Mouse (Mus musculus) cerebellum, postnatal 36 days (tissue): ENCODE results near the gene Mrpl10.

ENCODE experiments used
- DNase-seq, 2 experiments: peaks; one replicate each; pipeline ENCODE4 v3.0.0; 2021 to 2022; ENCODE audit warnings: mixed read lengths in 2 of 2

The Mrpl10 gene

DNA sequence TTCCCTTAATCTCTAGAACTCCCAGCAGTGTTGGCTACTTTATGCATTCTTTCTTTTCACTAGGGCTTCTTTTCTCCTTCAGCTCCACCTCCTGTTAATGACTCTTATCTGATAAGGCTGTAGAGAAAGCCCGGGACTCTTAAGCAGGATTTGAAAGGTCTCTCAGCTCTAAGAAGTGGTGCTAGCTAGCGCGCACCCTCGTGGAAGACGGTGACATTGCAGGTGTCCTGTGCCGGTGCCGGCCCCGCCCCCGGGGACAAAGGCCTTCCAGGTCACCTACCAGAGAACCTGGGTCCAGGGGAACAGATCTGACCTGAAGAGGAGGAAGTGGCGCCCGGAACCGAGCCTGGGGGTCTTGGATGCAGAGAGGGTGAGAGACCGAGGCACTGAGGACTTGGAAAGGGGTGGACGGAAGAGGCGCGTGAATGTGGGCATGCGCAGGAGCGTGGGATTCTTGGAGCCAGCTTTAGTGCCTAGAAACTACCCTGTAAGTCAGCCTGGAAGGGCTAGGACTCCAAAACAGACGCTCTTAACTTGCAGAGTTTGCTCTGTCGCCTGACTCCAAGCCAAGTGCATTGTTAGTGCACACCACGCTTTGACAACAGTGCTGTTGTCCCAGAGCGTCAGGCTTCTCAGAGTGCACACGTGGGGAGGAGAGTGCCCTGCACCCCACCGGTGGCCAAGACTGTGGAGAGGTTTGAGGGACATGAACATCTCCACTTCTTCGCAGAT lies 11.5 kb upstream of the Mrpl10 start, which contains the start of gene Scrn2:
Gene Scrn2 (plus strand): TSS at position 253 of the 732 bp plus-strand sequence.
- peak; percentile 85 to 87 for DNase-seq

DNA sequence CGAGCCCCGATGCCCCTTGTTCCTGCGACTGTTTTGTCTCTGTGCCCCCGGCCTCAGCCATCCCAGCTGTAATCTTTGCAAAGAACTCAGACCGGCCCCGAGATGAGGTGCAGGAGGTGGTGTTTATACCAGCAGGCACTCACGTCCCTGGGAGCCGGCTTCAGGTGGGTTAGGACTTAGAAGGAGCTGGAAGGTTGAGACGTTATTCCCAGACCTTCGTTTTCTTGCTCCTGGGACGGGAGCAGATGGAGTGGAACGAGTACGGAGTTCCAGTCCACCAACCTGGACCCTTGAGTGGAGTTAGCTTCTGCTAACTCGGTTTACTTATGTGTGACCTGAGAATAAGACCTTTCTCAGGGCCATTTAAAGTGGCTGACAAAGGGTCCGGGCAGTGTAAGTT lies 10.9 kb upstream of the Mrpl10 start:
- no peak for DNase-seq

DNA sequence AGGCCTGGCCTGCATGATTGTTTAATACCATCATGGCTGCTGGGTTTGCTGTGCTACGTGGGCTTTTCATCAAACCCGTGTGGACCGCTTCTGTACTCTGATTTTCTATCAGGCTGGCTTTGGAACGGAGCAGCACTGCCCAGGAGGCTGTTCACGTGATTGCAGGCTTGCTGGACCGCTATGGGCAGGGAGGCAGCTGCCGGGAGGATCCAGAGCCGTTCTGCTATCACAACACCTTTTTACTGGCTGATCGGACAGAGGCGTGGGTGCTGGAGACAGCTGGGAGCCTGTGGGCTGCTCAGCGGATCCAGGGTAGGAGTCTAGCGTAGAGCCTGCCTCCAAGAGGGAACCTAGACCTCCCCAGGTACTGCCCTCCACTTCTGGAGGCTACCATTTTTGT lies 9.4 kb upstream of the Mrpl10 start:
- DNase-seq = no peak

DNA sequence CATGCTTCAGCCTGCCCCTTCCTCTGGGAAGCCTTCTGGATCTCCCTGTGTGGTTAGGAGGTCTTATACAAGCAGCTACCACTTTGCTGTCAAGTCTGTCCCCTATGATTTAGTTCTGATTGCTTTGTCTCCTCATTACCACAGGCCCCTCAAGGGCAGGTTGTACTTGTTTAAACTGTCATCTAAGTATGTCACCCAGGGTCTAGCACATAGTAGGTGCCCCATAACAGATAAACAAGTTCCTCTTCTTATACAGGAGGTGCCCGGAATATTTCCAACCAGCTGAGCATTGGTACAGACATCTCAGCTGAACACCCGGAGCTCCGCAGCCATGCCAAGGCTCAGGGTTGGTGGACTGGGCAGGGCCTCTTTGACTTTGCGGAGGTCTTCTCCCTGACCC lies 8.9 kb upstream of the Mrpl10 start:
- DNase-seq = no peak

DNA sequence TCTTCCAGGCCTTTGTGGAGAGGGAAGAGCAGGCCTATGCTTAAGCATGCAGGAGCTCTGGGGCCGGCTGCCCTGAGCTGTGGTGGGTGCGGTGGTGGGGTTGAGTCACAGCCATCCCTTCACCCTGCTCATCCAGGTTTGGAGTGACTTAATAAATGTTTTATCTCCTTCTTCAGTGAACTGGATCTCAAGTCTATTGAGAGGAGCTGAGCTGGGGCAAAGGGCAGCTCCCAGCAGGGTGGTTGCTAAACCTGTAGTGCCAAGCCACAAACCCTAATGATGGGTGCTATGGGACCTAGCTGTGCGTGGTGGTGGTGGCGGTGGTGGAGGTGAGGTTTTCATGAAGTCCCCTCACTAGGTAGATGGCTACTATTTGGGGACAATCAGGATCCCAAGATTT lies 7.6 kb upstream of the Mrpl10 start:
- no peak for DNase-seq

DNA sequence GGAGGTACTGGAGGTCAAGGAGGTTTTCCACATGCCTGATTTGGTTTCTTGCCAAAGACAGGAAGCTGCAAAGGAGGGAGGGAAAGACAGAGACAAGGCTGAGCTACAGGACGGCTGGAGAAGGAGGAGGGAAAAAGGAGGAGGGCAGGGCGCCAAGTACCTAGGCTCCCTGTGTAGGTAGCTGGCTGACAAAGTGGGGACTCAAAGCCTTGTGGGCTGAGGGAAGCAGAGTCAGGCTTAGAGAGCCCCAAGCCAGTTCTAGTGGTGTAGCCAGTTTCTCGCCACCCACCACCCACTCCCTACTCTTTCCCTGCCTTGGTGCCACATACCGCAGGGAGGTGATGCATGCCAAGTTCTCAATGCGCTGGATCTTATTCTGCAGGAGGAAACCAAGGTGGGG lies 5.2 kb upstream of the Mrpl10 start:
- peak; percentile 47 to 63 for DNase-seq

DNA sequence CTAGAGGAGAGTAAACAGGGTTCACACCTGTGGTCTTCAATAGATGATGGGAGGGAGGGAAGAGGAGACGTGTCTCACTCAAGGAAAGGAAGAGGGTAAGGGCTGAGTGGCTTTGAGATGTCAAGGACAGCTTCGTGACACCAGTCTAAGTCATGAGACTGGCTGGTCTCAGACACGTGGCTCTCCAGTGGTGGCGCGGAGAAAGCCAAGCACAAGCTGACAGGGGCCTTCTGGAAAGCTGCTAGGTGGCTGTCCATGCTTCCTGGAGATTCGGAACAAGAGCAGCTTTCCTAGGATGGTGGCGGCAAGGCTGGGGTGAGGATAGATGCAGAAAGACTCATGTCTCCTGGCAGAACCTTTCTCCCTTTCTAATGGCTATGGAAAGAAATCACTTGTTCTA lies 2.5 kb upstream of the Mrpl10 start:
- DNase-seq = no peak

DNA sequence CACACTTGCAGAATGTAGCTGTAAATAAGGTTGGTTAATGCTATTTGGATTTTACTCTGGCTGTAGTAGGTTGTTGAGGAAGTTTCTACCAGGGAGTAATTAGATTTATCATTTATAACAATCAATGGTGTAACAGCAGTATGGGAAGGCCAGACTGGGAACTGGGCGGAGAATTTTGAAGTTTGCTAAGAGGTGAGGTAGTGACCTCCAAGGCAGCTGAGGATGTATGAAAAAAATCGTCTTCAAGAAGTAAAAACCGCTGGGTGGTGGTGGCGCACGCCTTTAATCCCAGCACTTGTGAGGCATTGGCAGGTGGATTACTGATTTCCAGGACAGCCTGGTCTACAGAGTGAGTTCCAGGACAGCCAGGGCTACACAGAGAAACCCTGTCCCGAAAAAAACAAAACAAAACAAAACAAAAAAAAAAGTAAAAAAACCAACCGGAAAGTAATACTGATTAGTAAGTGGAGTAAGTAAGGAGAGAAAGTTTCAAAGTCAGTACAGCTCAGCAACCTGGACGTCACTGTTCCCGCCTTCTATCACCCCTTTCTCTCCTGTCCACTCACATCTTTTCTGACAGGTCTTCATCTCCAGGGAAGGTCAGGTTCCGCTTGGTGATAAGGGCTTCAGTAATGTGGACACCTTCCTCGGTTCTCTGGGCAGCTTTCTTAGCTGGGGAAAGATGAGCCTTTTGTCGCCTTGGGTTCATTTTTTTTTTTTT lies 899 bp upstream of the Mrpl10 start:
- DNase-seq = no peak

DNA sequence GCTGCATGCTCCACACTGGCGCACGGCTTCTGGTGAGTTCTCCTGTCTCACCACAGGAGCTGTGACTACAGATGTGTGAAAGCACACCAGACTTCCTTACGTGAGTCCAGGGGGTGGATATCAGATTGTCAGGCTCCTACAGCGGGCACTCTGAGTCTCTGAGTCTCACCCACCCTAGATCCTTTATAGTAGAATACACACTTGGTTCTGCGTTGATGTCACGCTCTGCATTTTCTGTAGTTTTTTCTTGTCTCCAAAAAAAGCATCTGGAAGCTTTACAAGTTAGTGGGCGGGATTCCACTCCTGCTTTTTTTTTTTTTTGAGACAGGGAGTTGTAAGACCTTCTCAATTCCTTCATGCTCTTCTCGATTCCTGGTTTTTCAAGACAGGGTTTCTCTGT lies 3.5 kb downstream of the Mrpl10 start:
- no peak for DNase-seq

DNA sequence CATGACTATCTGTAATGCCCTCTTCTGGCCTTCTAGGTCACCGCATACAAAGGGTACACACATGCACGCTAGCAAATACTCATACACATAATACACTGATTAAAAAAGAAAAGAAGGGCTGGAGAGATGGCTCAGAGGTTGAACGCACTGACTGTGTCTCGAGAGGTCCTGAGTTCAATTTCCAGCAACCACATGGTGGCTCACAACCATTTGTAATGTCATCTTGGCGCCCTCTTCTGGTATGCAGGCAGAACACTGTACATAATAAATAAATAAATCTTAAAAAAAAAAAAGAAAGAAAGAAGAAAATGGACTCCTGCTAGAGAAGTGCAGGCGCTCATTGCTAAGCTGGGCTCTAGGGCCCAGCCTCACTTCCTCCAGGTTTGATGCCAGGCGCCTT lies 4.5 kb downstream of the Mrpl10 start:
- no peak for DNase-seq

DNA sequence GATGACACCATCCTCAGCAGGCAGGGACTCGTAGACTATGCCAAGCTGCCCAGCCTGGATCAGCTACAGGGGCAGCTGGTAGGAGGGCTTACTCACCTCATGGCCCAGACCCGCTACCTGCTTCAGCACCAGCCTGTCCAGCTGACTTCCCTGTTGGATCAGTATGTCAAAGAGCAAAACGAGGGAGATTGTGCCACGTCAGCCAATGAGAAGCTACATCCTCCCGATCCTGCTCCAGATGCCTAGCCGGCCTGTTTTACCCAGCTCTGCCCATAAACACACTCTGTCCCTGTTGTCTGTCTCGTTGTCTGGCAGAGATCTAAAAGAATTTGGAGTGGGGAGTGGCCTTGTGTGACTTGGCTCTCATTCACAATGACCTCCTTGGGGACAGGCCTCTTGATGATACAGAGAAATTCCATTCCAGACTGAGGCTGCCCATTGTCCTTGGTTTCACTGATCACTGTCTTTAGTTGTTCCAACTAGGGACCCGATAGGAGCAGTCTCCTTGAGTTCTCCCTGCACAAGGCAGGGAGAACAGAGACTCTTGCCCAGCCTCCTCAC lies 6.8 kb downstream of the Mrpl10 start:
- DNase-seq = no peak

DNA sequence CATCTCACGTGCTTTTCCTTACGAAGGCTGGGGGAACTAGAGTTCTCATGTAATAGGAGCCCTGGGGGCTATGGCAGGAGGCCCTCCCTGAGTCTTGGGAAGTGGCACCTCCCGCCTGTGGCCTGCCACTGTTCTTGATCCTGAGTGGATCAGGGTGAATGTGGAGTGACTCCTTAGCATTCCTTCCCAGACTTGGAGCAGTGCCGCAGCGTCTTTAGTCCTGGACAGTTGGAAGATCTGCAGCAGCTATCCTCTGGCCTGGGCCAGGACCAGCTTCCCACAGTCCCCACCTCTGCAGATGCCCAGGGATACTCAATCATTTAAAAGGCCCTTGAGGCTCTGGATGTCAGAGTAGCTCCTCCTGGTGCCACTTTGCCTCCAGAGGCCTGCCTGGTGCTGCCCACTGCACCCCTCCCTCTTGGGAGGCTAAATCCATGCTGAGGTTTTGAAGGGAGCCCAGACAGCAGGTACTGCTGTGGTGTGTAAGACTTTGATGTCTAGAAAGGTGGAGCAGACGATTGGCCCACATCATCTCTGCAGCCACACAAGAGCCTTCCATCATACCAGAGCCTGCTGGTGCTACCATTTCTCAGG lies 8.2 kb downstream of the Mrpl10 start:
- no peak for DNase-seq

DNA sequence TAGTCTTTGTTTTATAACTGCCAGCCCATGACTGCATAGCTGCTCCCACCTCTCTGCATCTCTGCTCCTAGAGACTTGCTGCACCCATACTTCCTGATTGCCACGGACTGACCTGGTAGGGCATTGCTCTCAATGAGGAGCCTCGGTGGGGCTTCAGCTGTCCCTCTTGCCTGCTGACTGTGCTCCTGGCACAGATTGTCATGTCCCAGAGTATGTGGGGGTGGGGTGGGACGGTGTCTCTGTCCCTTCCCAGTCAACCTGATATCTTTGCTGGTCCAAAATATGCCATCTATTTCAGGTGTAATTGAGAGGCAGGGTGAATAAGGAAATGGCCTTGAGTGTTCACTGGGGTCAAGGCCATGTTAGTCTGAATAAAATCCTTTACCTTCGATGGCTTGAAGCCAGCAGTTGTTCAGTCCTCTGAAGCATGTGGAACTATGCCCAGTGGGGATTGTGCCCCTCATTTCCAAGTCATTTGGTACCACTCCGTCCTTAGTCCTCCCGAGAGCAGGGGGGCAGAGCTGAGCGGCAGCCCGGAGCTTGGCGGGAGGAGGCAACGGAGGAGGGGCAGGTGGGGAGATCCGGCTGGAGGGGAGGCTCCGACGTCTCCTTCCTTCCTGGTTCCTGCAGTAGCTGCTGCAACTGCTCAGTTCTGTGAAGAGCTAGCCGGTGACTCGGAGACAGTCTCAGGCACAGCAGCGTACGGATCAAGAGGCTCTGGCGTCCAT lies 9.0 kb downstream of the Mrpl10 start, which contains the start of gene Osbpl7:
Gene Osbpl7 (plus strand): TSS at position 413 of the 728 bp plus-strand sequence.
- DNase-seq = peak; percentile 66 to 71

DNA sequence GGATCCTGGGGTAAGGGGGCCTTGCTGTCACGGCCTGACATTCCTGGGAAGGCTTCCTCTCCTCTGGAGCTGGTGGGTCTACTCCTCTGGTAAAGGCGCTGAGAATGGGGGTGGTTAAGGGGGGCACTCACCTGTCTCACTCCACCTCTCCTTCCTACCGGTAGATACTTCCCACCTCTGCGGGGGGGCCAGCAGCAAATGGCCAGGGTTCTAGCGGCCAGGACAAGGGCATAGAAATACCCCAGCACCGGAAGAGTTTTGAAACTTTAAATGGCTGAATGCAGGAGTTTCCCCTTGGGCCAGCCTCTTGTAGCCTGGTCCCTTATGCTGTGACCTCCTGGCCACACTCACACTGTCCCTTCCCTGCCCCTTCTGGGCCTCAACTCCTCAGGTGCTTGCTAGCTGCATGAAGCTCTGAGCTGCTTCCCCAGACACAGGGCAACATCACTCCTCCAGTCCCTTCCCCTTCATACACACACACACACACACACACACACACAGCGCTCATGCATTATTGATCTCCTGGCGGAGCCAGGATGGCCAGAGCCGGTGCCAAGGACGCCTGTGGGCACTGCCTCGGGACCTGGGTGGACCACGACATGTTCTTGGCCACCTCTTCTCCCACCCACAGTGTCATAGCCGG lies 9.7 kb downstream of the Mrpl10 start:
- DNase-seq = peak in 1 of 2 experiments; percentile 26

DNA sequence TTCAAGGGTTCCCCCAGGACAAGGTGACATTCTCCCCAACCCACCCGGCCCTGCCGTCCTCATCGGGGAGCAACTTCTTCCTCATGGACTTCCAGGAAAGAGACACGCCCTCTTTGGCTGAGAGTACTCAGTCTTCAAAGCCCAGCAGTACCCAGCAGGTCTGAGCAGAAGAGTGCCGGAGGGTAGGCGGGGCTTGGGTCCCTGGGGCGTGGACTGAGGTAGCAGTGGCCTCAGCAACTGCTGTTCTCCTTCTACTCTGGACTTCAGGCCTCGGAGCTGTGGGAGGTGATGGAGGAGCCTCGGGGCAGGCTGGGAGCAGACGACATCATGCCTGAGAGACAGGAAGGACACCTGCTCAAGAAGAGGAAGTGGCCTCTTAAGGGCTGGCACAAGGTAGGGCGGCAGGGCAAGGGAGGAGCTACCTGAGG lies 10.9 kb downstream of the Mrpl10 start:
- no peak for DNase-seq

DNA sequence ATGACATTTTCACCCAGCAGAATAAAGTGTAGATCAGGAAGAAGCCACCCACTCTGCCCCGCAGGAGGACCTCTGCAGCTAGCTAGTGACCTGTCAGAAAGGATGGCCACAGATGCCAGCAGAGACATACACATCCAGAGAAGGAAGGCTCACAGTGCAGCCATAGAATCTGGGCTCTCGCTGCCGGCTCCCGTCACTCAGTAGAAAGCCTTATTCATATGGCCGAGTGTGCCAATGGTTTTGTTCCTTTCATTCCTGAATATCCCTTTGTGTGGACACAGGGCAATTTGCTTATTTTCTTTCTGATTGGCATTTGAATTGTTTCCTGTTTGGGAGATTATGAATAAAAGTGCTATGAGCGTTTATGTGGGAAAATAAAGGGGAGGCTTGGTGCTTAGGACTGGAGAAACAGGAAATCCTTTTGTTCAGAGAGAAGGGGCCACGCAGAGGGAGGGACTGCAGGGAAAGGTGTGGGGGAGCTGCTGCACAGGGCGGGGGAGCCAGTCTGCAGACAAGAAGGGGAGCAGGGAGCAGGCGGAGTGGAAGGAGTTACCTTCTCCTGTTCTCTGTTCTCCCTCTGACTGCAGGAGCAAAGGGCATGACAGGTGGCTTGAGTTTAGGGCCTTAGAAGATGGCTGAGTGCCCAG lies 22.0 kb downstream of the Mrpl10 start:
- DNase-seq = no peak

DNA sequence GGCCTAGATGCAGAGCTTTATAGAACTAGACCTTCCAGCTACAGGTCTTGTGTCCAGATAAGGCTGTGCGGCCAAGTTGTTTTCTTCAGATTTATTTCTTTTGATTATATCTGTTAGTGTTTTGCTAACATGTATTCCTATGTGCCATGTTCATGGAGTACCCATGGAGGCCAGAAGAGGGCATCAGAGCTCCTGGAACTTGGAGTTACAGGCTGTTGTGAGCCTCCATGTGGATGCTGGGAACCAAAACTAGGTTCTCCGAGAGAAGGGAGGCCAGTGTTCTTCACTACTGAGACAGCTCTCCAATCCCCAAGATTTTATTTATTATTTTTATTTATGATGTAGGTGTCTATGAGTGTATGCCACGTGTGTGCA lies 22.5 kb downstream of the Mrpl10 start:
- DNase-seq = no peak

DNA sequence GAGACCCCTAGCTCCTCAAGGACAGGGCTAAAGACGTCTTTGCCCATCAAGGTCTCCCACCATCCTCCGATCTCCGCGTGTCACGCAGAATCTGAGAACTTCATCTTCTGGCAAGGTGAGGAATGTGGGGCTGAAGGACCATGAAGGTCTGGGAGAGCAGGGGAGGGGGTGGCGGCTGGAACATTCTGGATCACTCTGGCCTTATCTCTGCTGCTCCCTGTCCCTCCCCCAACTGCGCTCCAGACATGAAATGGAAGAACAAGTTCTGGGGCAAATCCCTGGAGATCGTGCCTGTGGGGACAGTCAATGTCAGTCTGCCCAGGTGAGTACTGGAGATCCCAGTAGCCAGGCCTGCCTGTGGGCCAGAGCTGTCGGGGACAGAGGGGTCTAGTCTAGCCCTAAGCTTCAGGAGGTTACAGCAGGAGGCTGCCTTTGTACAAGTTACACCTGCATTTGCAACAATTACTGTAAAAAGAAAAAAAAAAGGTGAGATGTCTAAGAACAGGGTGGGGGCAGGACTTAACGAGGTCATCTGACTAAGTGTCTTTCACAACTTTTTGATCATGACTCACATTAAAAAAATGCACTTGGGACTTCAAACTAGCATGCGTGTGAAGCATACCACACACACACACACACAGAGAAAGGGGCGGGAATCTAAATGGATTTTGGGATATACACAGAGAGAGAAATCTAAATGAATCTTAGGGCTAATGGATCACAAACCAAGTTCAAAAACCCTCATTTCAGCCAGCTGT lies 24.4 kb downstream of the Mrpl10 start:
- no peak for DNase-seq

DNA sequence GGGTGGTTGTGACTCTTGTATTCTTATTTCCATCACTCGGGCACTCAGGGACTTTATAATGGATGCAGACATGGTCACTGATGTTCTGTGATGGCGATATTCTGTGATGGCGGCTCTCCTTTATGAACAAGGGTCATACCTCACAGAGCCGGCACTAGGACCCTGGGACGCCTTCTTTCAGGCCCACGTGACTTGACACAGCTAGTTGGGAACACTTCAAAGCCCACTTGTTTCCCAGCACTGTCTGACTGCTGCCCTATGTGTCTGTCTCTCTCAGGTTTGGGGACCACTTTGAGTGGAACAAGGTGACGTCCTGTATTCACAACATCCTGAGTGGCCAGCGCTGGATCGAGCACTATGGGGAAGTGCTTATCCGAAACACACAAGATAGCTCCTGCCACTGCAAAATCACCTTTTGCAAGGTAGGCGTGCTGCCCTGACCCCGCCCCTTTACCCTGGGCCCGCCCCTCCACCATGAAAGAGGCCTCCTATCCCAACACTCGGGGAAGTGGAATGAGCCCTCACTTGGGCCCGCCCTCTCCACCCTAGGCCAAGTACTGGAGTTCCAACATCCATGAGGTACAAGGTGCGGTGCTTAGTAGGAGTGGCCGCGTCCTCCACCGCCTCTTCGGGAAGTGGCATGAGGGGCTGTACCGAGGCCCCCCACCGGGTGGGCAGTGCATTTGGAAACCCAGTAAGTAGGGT lies 25.4 kb downstream of the Mrpl10 start:
- DNase-seq = no peak

DNA sequence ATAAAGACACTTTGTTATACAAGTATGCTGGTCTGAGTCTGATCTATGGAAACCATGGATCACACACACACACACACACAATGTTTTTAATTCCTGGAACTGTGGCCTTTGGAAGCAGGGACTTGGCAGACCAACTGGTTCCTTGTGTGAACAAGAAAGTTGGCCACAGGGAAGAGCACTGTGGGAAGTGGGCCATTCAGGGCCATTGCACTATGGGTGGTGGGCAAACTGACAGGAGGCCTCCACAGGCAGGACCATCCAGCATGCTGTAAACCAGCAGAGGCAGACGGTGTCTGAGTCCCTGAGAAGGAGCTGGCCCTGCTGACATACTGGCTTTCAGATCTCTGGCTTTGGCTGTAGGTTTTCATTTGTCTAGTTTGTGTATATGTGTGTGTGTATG lies 28.0 kb downstream of the Mrpl10 start:
- no peak for DNase-seq
